Mouse (Mus musculus): Measurements from ENCODE around the gene Tigit.

Tigit gene

DNA sequence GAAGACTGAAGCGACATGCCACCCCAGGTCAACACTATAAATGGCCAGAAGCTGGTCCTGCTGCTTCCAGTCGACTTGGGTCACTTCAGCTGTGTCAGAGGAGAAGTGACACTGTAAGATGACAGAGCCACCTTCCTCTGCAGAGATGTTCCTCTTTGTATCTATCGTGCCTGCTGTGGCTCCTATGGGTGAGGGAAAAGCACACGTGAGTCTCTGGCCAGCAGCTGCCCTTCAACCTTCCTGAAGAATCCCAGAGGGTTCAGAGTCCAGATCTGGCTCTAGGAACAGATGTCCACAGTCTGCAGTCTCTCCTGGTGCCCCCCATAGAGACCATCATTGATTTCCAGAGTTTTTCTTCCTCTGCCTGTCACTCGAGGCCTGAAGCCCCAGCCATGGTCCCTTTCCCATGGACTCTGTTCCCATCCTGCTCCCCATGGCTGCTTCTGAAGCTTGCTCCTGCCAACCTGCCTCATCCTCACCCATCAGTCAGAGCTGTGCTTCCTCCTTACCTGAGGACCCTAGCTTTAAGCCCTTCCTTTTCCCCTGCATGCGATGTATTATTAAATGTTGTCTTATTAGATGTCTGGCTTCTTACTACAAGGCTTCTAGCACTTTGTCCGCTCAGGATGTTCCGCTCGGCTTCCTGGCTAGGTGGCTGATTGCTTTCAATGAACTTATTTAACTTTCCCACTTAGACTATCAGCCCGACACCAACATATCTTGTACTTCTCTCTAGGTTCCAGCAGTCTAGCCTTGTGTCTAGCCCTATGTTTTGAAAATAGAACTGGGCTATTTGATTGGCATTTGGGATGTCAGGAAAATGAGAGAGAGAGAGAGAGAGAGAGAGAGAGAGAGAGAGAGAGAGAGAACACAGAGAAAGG lies 1.6 kb downstream of the Tigit start:
- no peak for DNase-seq

- no peak for DNase-seq
These were observed 2.4 kb downstream of the Tigit start for GRCm38 (mm10) chr16:43661576-43661975.

GRCm38 (mm10) chr16:43655183-43655787 lies 8.7 kb downstream of the Tigit start:
- no peak for DNase-seq

DNA sequence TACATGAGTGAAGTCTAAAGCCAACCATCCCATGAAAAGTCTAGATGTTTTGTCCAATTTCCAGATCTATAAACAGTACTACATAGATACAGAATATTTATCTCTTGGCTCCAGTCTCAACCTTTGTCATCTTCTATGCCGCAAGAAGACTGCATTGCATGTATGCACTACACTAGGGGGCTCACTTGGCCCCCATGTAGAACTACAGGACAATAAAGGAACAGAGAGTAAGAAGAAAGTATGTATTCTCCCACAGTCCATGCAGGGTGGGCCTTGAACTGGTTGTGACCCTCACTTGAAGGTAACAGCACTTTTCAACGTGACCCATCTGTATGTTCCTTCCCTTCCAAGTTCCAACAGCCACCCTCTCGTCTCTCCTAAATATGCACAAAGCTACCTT lies 9.7 kb downstream of the Tigit start:
- no peak for DNase-seq

- no peak for DNase-seq
These were observed 10.7 kb downstream of the Tigit start for GRCm38 (mm10) chr16:43653288-43653687.

DNA sequence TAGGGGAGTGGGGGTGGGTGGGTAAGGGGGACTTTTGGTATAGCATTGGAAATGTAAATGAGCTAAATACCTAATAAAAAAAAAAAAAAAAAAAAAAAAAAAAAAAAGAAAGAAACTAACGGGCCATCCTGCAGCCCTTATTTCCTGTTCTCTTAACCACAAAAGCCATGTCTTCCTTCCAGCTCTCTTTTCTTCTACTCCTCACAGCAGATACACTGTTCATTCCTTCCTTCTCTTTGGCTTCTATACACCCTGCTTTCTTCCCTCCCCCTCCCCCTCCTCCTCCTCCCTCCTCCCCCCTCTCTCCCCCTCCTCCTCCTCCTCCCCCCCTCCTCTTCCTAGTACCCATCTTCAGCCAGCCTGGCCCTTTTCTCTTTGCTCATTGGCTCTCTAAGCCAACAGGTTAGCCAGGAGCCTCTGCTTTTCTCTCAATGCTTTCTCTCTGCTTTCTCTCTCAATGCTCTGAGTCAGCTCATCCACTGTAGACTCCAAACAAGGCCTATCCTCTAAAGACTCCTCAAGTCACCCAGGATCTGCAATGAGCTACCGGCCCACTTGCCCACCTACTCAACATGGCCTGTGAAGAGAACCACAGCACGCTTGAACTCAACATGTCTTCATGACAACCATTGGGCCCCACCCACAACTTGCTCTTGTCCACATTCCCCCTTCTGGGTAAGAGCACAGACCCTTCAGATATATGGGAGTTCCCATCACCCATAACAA lies 13.4 kb downstream of the Tigit start:
- no peak for DNase-seq

- no peak for DNase-seq
These were observed 16.3 kb downstream of the Tigit start for GRCm38 (mm10) chr16:43647641-43648040.

GRCm38 (mm10) chr16:43646943-43647342 lies 17.0 kb downstream of the Tigit start:
- DNase-seq: no peak

DNA sequence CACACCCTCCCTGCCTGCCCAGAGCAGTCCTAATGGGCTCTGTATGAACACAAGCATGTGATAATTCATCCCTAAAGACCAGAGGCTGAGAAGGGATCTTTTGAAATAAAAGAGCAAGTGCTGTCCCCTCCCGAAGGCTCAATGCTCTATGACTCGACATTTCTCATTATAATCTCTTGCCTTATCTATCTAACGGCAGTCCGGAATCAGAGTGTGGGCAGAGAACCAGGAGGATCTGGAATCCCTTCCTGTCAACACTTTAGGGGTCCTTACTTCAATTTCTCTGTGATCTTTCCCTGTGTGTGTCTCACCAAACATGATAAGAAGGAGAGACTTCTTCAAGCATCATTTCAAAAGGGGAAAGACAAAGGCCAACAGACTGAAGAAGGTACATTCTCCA lies 18.1 kb downstream of the Tigit start:
- DNase-seq: no peak

- no peak for DNase-seq
These were observed 22.7 kb downstream of the Tigit start for GRCm38 (mm10) chr16:43641230-43641629.

DNA sequence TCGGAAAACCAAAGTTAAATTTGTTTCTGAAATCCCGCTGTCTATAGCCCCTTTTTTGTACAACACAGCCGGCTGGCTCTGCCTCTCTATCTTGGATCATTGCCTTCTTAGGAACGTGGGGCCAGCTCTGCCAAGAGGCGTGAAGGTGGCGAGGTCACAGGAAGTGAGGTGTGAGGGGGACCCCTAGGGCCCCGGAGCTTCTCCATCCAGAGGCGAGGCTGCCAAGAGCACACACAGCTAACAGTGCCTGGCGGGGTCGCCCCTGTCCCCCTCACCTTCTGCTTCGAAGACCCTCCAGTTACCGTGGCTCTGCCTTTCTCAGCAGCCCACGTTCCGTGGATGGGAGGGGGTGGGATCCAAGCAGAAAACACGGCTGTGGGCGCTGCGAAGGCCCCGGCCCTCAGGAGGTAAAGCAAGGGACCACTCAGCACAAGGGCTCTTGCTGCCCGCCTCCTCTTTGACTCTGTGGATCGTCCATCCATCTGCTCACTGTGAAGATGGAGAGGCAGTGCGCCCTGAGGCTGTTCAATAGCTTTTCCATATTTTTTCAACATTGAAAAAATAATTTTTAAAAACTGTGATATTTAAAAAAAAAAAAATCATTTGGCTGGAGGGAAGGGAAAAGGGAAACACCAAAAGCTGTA lies 25.4 kb downstream of the Tigit start:
- DNase-seq: no peak

- DNase-seq: no peak
These were observed 26.7 kb downstream of the Tigit start for GRCm38 (mm10) chr16:43637241-43637640.

DNA sequence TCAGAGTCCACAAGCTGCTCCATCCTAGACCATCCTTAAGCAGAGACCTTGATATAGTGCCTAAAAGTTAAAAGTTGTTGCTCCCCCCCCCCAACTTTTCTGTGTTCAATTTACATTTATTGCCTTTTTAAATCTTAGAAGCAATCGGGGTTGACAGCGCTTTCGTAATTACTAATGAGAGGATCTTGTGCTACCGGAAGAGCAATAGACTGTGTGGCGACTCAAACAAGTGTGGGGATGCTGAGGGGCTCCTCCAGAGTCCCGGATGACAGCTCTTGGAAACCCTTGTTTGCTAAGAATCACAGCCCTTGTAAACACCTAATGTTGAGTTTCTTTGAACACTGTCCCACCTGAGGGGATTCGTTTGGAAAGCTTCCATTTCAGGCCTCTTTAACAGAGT lies 29.9 kb downstream of the Tigit start:
- no peak for DNase-seq

DNA sequence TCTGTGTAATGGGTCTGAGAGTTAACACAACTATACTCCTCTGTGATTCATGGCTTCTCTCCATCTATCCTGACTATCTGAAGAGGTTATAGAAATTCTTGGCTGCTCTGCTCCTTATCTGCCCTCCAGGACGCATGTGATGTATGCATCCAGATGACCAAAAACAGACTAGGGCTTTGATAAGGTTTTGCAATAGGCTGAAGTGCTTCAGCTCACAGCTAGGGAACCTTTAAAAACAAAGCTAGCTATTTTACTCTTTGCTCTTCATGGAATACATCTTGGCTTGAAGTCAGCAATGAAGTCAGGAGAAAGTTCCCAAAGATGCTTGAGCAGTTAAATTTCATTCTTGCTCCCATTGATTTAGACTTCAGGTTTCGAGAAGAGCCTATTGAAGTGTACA lies 32.2 kb downstream of the Tigit start:
- DNase-seq: no peak

- DNase-seq: no peak
These were observed 35.3 kb downstream of the Tigit start for GRCm38 (mm10) chr16:43628662-43629061.

DNA sequence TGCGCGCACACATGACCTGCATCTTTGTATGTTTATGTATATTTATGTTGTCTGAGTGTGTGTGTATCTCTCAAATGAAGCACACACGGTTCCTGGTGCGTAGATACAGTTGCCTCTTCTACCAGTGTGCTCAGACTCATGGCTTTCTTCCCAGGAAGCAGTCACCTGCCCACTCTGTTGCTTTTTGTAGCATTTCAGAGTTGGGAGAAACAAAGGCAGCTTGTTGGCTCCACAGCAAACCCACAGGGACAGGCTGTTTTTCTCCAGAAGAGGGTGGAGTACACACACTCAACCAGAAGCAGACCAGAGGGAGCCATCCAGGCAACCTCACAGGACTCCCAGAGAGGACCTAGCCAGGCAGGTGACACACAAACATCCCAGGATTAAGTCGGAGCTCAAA lies 38.0 kb downstream of the Tigit start:
- no peak for DNase-seq

DNA sequence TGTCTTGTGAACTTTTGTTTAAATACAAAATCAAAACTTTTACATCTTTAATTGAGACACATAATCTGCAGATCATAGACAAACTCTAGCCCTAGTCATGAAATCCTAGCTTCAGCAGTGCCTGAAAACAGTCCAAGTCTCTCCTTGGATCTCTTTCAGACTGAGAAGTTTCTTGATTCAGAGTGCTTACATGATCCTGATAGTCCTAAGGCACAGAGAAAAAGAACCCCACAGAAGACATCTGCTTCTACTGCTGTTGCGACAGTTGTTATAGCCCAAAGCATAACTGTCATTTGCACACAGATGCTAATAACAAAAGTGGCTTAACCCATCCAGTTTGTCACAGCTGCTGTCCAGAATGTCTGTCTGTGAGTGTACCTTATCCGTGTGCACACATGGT lies 38.7 kb downstream of the Tigit start:
- DNase-seq: no peak

- no peak for DNase-seq
These were observed 39.1 kb downstream of the Tigit start for GRCm38 (mm10) chr16:43624876-43625275.

GRCm38 (mm10) chr16:43623315-43624000 lies 40.5 kb downstream of the Tigit start:
- DNase-seq: no peak

GRCm38 (mm10) chr16:43620359-43620758 lies 43.6 kb downstream of the Tigit start:
- no peak for DNase-seq

DNA sequence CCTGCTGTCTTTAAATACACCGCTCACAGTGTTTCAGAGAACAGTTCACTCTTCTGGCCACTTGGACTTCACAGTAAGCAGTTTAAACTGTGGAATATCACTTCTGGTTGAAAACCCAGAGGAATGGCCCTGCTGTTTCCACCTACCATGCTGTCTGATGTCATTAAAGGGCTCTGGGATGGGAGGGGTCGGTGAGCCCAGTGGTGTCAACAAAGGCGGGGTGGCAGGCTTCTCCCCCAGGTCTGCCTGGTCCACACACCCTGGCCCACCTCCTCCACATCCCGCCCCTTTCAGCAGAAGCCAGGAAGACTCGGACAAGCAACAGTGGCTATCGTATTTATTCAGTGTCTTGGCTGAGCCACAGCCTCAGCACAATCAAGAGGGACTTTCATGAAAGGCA lies 44.7 kb downstream of the Tigit start:
- DNase-seq: no peak

DNA sequence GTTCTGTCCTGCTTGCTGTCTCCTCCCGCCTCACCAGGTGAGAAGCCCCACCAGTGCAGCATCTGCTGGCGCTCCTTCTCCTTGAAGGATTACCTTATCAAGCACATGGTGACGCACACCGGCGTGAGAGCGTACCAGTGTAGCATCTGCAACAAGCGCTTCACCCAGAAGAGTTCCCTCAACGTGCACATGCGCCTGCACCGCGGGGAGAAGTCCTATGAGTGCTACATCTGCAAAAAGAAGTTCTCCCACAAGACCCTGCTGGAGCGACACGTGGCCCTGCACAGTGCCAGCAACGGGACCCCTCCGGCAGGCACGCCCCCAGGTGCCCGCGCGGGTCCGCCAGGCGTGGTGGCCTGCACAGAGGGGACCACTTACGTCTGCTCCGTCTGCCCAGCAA lies 45.7 kb downstream of the Tigit start:
- no peak for DNase-seq

DNA sequence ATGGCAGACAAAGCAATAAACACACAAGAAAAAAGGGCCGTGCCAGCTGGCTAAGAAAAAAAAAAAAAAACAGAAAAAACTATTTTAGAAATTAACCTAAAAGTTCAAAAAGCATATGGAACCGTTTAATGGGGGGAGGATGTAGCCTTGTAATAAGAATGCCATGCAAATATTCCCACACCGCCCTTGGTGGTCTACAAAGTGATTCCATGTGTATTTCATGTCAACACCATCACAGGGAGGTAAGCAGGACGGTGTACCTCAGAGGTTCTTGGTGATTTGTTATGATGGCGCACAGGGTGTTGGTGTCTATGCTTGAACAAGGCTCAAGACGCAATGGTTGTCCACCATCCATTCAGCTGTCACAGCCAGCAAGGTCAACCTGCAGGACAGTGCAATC lies 46.6 kb downstream of the Tigit start:
- no peak for DNase-seq
